Mouse (Mus musculus) midbrain, embryonic 11.5 days (tissue): ENCODE measurements around the gene Bace2. TPM values are rescaled to one million over a fixed set of nuclear protein-coding genes. Genes with fewer than 3 reads are reported as not detected.

Source experiments
- ATAC-seq: fragments of 200-750 bp; cut with Nextera tagmentation; 2 replicates; pipeline ENCODE4 v1.8.0; 2017; ENCODE audit warnings: moderate TSS enrichment, moderate library complexity; ENCODE audit not compliant: low FRiP score
- DNase-seq: peaks from one replicate; pipeline ENCODE4 v3.0.0; 2015; ENCODE audit warnings: low spot score; ENCODE audit errors: missing footprints
- H3K27ac ChIP-seq: fragments of 300-500 bp; sonication (generic); 2 replicates; pipeline ENCODE4 v1.5.1; 2014; ENCODE audit warnings: low read depth, low read length
- H3K27me3 ChIP-seq: fragments of 300-500 bp; sonication (generic); 2 replicates; pipeline ENCODE4 v1.6.1; 2014; ENCODE audit warnings: mild to moderate bottlenecking, low read length, moderate library complexity, mixed read lengths; ENCODE audit not compliant: control insufficient read depth, insufficient read depth
- H3K36me3 ChIP-seq: fragments of 300-500 bp; sonication (generic); 2 replicates; pipeline ENCODE4 v1.6.1; 2014; ENCODE audit warnings: mild to moderate bottlenecking, low read length, moderate library complexity, mixed read lengths; ENCODE audit not compliant: control insufficient read depth, insufficient read depth
- H3K4me1 ChIP-seq: fragments of 300-500 bp; sonication (generic); 2 replicates; pipeline ENCODE4 v1.6.1; 2014; ENCODE audit warnings: low read length; ENCODE audit not compliant: control insufficient read depth, insufficient read depth
- H3K4me2 ChIP-seq: fragments of 300-500 bp; sonication (generic); 2 replicates; pipeline ENCODE4 v1.6.1; 2014; ENCODE audit warnings: mild to moderate bottlenecking, moderate library complexity
- H3K4me3 ChIP-seq: fragments of 300-500 bp; sonication (generic); 2 replicates; pipeline ENCODE4 v1.5.1; 2014; ENCODE audit warnings: low read depth, low read length
- H3K9ac ChIP-seq: fragments of 300-500 bp; sonication (generic); 2 replicates; pipeline ENCODE4 v1.6.1; 2014; ENCODE audit warnings: low read length
- H3K9me3 ChIP-seq: fragments of 300-500 bp; sonication (generic); 2 replicates; pipeline ENCODE4 v1.6.1; 2016; ENCODE audit warnings: low read length; ENCODE audit not compliant: control insufficient read depth
- WGBS: fragments of 180-500 bp; shearing (Covaris S2); extraction: QIAGEN DNeasy Blood & Tissue Kit; methylation state at CpG from one replicate; pipeline ENCODE4 v1.1.7; 2014; 5-methylcytosine and 5-hydroxymethylcytosine counted together
- polyA plus RNA-seq: library from polyadenylated mRNA; unstranded; fragments of >200 nt; fragmentation: Nextera tagmentation; extraction: Ambion mirVana; gene quantifications from 2 replicates; pipeline ENCODE4 v1.2.1, GENCODE M21; 2014

Gene Bace2
- polyA plus RNA-seq, 1 experiment from 2014 or later = 2.3 TPM

- H3K4me2 ChIP-seq = no peak overlapping the region
- H3K9me3 ChIP-seq = no peaks in the 10 kb centered on the region
- no peak for DNase-seq
- no peaks in the 10 kb centered on the region for H3K27me3 ChIP-seq
- ATAC-seq = no peak
- H3K4me3 ChIP-seq = no peak overlapping the region
- H3K4me1 ChIP-seq = no peaks in the 10 kb centered on the region
- no peak overlapping the region for H3K9ac ChIP-seq
- H3K36me3 ChIP-seq = no peaks in the 10 kb centered on the region
- no peak overlapping the region for H3K27ac ChIP-seq
Observed at GRCm38 (mm10) chr16:97447386-97447785, 90.8 kb downstream of the Bace2 start.

GRCm38 (mm10) chr16:97459831-97460230 lies 103.3 kb downstream of the Bace2 start:
- Histone ChIP-seq H3K4me3 (no peak overlapping the region), H3K9me3 (no peaks in the 10 kb centered on the region), H3K9ac (no peak overlapping the region), H3K27ac (no peak overlapping the region), H3K4me2 (no peak overlapping the region), H3K36me3 (no peaks in the 10 kb centered on the region), H3K27me3 (no peaks in the 10 kb centered on the region), H3K4me1 (no peaks in the 10 kb centered on the region)
- DNase-seq (no peak), ATAC-seq (no peak)
- WGBS = 88% methylated on average over 1 of the region's 1 CpGs

- Histone ChIP-seq H3K4me3 (no peak overlapping the region), H3K9me3 (no peaks in the 10 kb centered on the region), H3K27ac (no peak overlapping the region), H3K27me3 (no peaks in the 10 kb centered on the region), H3K4me1 (no peaks in the 10 kb centered on the region), H3K9ac (no peak overlapping the region), H3K4me2 (no peak overlapping the region), H3K36me3 (no peaks in the 10 kb centered on the region)
- DNase-seq = no peak
- WGBS = 71% methylated on average over 2 of the region's 2 CpGs
- no peak for ATAC-seq
Observed at GRCm38 (mm10) chr16:97461271-97461670, 104.7 kb downstream of the Bace2 start.

- ATAC-seq (peak; percentile 48; the same call in 1 of the 2 replicates), DNase-seq (peak; percentile 84)
- Histone ChIP-seq H3K27ac (no peak within 1 kb of the TSS), H3K9ac (no peak within 1 kb of the TSS), H3K36me3 (no peaks in the 10 kb centered on the region), H3K4me3 (no peak within 1 kb of the TSS), H3K4me1 (no peaks in the 10 kb centered on the region), H3K4me2 (no peak within 1 kb of the TSS), H3K27me3 (no peaks in the 10 kb centered on the region), H3K9me3 (no peaks in the 10 kb centered on the region)
- 27% methylated on average over 4 of the region's 4 CpGs for WGBS
Observed at GRCm38 (mm10) chr16:97462481-97463181, 106.1 kb downstream of the Bace2 start, which contains the start of gene Mx1. Mx1 (minus strand) TSS chr16:97462907.

GRCm38 (mm10) chr16:97466182-97466957 lies 109.8 kb downstream of the Bace2 start:
- Histone ChIP-seq H3K4me3 (no peak overlapping the region), H3K27ac (no peak overlapping the region), H3K9me3 (no peaks in the 10 kb centered on the region), H3K36me3 (no peaks in the 10 kb centered on the region), H3K4me2 (no peak overlapping the region), H3K9ac (no peak overlapping the region), H3K27me3 (no peaks in the 10 kb centered on the region), H3K4me1 (no peaks in the 10 kb centered on the region)
- DNase-seq (no peak), ATAC-seq (no peak)
- 52% methylated on average over 4 of the region's 4 CpGs for WGBS

GRCm38 (mm10) chr16:97467472-97467871 lies 110.9 kb downstream of the Bace2 start:
- no peak for ATAC-seq
- no peaks in the 10 kb centered on the region for H3K9me3 ChIP-seq
- H3K9ac ChIP-seq = no peak overlapping the region
- no peak for DNase-seq
- H3K27ac ChIP-seq = no peak overlapping the region
- H3K4me1 ChIP-seq = no peaks in the 10 kb centered on the region
- 87% methylated on average over 3 of the region's 3 CpGs for WGBS
- no peak overlapping the region for H3K4me2 ChIP-seq
- H3K27me3 ChIP-seq = no peaks in the 10 kb centered on the region
- H3K4me3 ChIP-seq = no peak overlapping the region
- no peaks in the 10 kb centered on the region for H3K36me3 ChIP-seq

GRCm38 (mm10) chr16:97467993-97468791 lies 111.7 kb downstream of the Bace2 start:
- H3K27ac ChIP-seq = no peak overlapping the region
- no peaks in the 10 kb centered on the region for H3K27me3 ChIP-seq
- H3K9me3 ChIP-seq = no peaks in the 10 kb centered on the region
- no peak overlapping the region for H3K4me3 ChIP-seq
- no peak overlapping the region for H3K9ac ChIP-seq
- no peak overlapping the region for H3K4me2 ChIP-seq
- no peak for DNase-seq
- ATAC-seq = no peak
- H3K36me3 ChIP-seq = no peaks in the 10 kb centered on the region
- no peaks in the 10 kb centered on the region for H3K4me1 ChIP-seq
- 78% methylated on average over 4 of the region's 4 CpGs for WGBS

GRCm38 (mm10) chr16:97474671-97475070 lies 118.1 kb downstream of the Bace2 start:
- Histone ChIP-seq H3K9ac (no peak overlapping the region), H3K4me1 (no peaks in the 10 kb centered on the region), H3K36me3 (no peaks in the 10 kb centered on the region), H3K4me2 (no peak overlapping the region), H3K27me3 (no peaks in the 10 kb centered on the region), H3K27ac (no peak overlapping the region), H3K4me3 (no peak overlapping the region), H3K9me3 (no peaks in the 10 kb centered on the region)
- DNase-seq = no peak
- 88% methylated on average over 2 of the region's 2 CpGs for WGBS
- no peak for ATAC-seq

- no peaks in the 10 kb centered on the region for H3K36me3 ChIP-seq
- H3K27me3 ChIP-seq = no peaks in the 10 kb centered on the region
- no peak overlapping the region for H3K9ac ChIP-seq
- WGBS = 94% methylated on average over 3 of the region's 3 CpGs
- no peaks in the 10 kb centered on the region for H3K4me1 ChIP-seq
- H3K9me3 ChIP-seq = no peaks in the 10 kb centered on the region
- no peak overlapping the region for H3K4me3 ChIP-seq
- DNase-seq (no peak), ATAC-seq (no peak)
- H3K27ac ChIP-seq = no peak overlapping the region
- no peak overlapping the region for H3K4me2 ChIP-seq
Observed at GRCm38 (mm10) chr16:97475581-97475980, 119.0 kb downstream of the Bace2 start.
